In the genomic region with DNA sequence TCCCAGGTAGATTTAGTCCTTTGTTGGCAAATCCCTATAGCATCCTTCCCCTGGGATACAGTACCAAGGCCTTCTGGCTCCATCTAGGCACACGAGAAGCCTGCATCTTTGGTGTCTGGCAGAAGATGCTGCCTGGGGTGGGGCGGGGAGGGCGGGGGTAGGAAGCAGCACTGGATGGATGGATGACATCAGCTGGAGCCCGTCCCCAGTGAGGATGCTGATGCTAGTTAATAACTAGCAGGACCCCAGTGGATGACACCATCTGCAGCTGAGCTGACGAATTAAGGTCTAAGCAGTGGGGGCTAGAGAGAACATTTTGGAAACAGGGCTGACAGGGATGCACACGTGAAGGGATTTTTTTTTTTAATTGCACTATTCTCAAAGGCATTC, we compare ENCODE assay signal across 8 mouse cellular contexts.
DNase-seq lines count a peak whose midpoint lies in the region; ATAC-seq lines count a peak whose summit lies in the region.

No protein-coding gene starts in this region.

- no peaks in the 10 kb centered on the region for H3K9me3 ChIP-seq in kidney, embryonic 15.5 days (replicated peaks)
- H3K9me3 ChIP-seq in kidney, embryonic 14.5 days (ENCODE audit: control insufficient read depth, low read length), result no peaks in the 10 kb centered on the region
- no peaks in the 10 kb centered on the region for H3K9me3 ChIP-seq in hindbrain, embryonic 10.5 days
- H3K9me3 ChIP-seq in neural tube, embryonic 12.5 days, result no peaks in the 10 kb centered on the region

- H3K27me3 ChIP-seq in kidney, embryonic 15.5 days, result no peaks in the 10 kb centered on the region
- no peaks in the 10 kb centered on the region for H3K27me3 ChIP-seq in kidney, embryonic 14.5 days (ENCODE audit: control insufficient read depth, insufficient read depth, low read length)
- H3K27me3 ChIP-seq in hindbrain, embryonic 10.5 days (ENCODE audit: insufficient read depth, poor library complexity, severe bottlenecking), result no peaks in the 10 kb centered on the region
- no peaks in the 10 kb centered on the region for H3K27me3 ChIP-seq in neural tube, embryonic 12.5 days (replicated peaks)

- H3K4me1 ChIP-seq in kidney, embryonic 15.5 days, result peaks cover 45% of the 10 kb centered on the region
- H3K4me1 ChIP-seq in kidney, embryonic 14.5 days (ENCODE audit: control insufficient read depth, insufficient read depth, low read length), result peaks cover 18% of the 10 kb centered on the region
- peaks cover 44% of the 10 kb centered on the region for H3K4me1 ChIP-seq in hindbrain, embryonic 10.5 days (replicated peaks)
- H3K4me1 ChIP-seq in neural tube, embryonic 12.5 days, result peaks cover 29% of the 10 kb centered on the region

- ATAC-seq in kidney, embryonic 15.5 days (replicated peaks; ENCODE audit: low FRiP score), result no peak
- ATAC-seq in kidney, embryonic 14.5 days (ENCODE audit: low FRiP score, low TSS enrichment), result no peak
- no peak for ATAC-seq in neural tube, embryonic 12.5 days (ENCODE audit: low FRiP score, low read depth)

- H3K9ac ChIP-seq in kidney, embryonic 15.5 days, result no peak overlapping the region
- H3K9ac ChIP-seq in kidney, embryonic 14.5 days (ENCODE audit: low read depth, low read length), result no peak overlapping the region
- no peak overlapping the region for H3K9ac ChIP-seq in neural tube, embryonic 12.5 days

- H3K36me3 ChIP-seq in kidney, embryonic 15.5 days, result no peaks in the 10 kb centered on the region
- no peaks in the 10 kb centered on the region for H3K36me3 ChIP-seq in kidney, embryonic 14.5 days (ENCODE audit: control insufficient read depth, insufficient read depth, low read length)
- no peaks in the 10 kb centered on the region for H3K36me3 ChIP-seq in hindbrain, embryonic 10.5 days
- H3K36me3 ChIP-seq in neural tube, embryonic 12.5 days, result no peaks in the 10 kb centered on the region

- DNase-seq in cerebellum, postnatal 10 days, result peak; percentile 78 to 84
- no peak for DNase-seq in cerebellum, adult 9-10 months
- no peak for DNase-seq in hindbrain, embryonic 10.5 days (ENCODE audit: low spot score)
- DNase-seq in embryo, embryonic 11 days, result no peak
- DNase-seq in urinary bladder, adult 2 months (ENCODE audit: low spot score), result no peak

- H3K27ac ChIP-seq in kidney, embryonic 15.5 days, result peak overlapping the region; percentile 19
- H3K27ac ChIP-seq in kidney, embryonic 14.5 days (ENCODE audit: low read depth, low read length), result no peak overlapping the region
- H3K27ac ChIP-seq in hindbrain, embryonic 10.5 days, result peak overlapping the region; percentile 46
- 0 out of 2 replicates have a peak overlapping the region, but pooled peaks have one; percentile 2 for H3K27ac ChIP-seq in neural tube, embryonic 12.5 days

- no peak overlapping the region for H3K4me2 ChIP-seq in kidney, embryonic 15.5 days
- H3K4me2 ChIP-seq in kidney, embryonic 14.5 days (replicated peaks; ENCODE audit: low read depth, low read length), result no peak overlapping the region
- H3K4me2 ChIP-seq in neural tube, embryonic 12.5 days (replicated peaks), result no peak overlapping the region

- WGBS in kidney, embryonic 15.5 days, result 78% methylated on average over 6 of the region's 6 CpGs
- 83% methylated on average over 6 of the region's 6 CpGs for WGBS in kidney, embryonic 14.5 days
- WGBS in hindbrain, embryonic 10.5 days, result 77% methylated on average over 6 of the region's 6 CpGs
- WGBS in neural tube, embryonic 12.5 days, result 65% methylated on average over 6 of the region's 6 CpGs

- no peak overlapping the region for H3K4me3 ChIP-seq in kidney, embryonic 15.5 days (replicated peaks)
- no peak overlapping the region for H3K4me3 ChIP-seq in kidney, embryonic 14.5 days (ENCODE audit: low read length)
- H3K4me3 ChIP-seq in hindbrain, embryonic 10.5 days, result no peak overlapping the region
- no peak overlapping the region for H3K4me3 ChIP-seq in neural tube, embryonic 12.5 days

Comparison
In these comparisons a context has a peak if more than half of its experiments do, and no peak if none do; other contexts are left out.
1. DNase-seq: peak in cerebellum, postnatal 10 days (2 of 2); none in cerebellum, adult 9-10 months (single experiment), hindbrain, embryonic 10.5 days (single experiment), embryo, embryonic 11 days (single experiment) and urinary bladder, adult 2 months (single experiment).